Mouse (Mus musculus): ENCODE results near the gene Ap3b1. TPM values are rescaled to one million over a fixed set of nuclear protein-coding genes. Genes with fewer than 3 reads are reported as not detected.
"Not testable (repeated sequence)": the region's sequence is repeated elsewhere in the genome, so short reads cannot be mapped to it uniquely, and the experiment has no call there.

Gene Ap3b1
- 41.3 and 41.4 TPM in 2 replicates for polyA plus RNA-seq (2014; fragmentation: Nextera tagmentation; extraction: Ambion mirVana)

GRCm38 (mm10) chr13:94358401-94359265, at the start of gene Ap3b1:
TSS of gene Ap3b1 (plus strand) at chr13:94358960.
- under 1% methylated on average over 79 of the region's 79 CpGs for WGBS
- Histone ChIP-seq H3K4me3 (ENCODE audit: low read depth, low read length) (peak within 1 kb of the TSS; percentile 76), H3K9me3 (ENCODE audit: control insufficient read depth, low read length) (no peaks in the 10 kb centered on the region), H3K27me3 (replicated peaks; ENCODE audit: control insufficient read depth, insufficient read depth, low read length) (no peaks in the 10 kb centered on the region), H3K4me1 (replicated peaks; ENCODE audit: control insufficient read depth, insufficient read depth, low read length) (peaks cover 5% of the 10 kb centered on the region), H3K36me3 (ENCODE audit: control insufficient read depth, insufficient read depth, low read length) (no peaks in the 10 kb centered on the region), H3K4me2 (peak within 1 kb of the TSS; percentile 98), H3K9ac (ENCODE audit: low read depth, low read length) (peak within 1 kb of the TSS; percentile 86), H3K27ac (ENCODE audit: low read depth, low read length) (peak within 1 kb of the TSS; percentile 78)
- DNase-seq (ENCODE audit: low spot score), result peak; percentile 93
- ATAC-seq (replicated peaks; ENCODE audit: low FRiP score), result peak; percentile 94

GRCm38 (mm10) chr13:94312812-94313211, 45.9 kb upstream of the Ap3b1 start:
- H3K4me2 ChIP-seq; H3K4me3 ChIP-seq (ENCODE audit: low read depth, low read length); DNase-seq (ENCODE audit: low spot score); H3K36me3 ChIP-seq (ENCODE audit: control insufficient read depth, insufficient read depth, low read length); H3K27me3 ChIP-seq (replicated peaks; ENCODE audit: control insufficient read depth, insufficient read depth, low read length); H3K9ac ChIP-seq (ENCODE audit: low read depth, low read length); H3K4me1 ChIP-seq (replicated peaks; ENCODE audit: control insufficient read depth, insufficient read depth, low read length); ATAC-seq (replicated peaks; ENCODE audit: low FRiP score); H3K9me3 ChIP-seq (ENCODE audit: control insufficient read depth, low read length); H3K27ac ChIP-seq (ENCODE audit: low read depth, low read length): not testable (repeated sequence)
- 89% methylated on average over 8 of the region's 8 CpGs for WGBS

- H3K9me3 ChIP-seq (ENCODE audit: control insufficient read depth, low read length), result no peaks in the 10 kb centered on the region; the same call in 1 of the 2 replicates
- ATAC-seq (replicated peaks; ENCODE audit: low FRiP score) (no peak), DNase-seq (ENCODE audit: low spot score) (no peak)
- no peak overlapping the region for H3K27ac ChIP-seq (ENCODE audit: low read depth, low read length)
- H3K27me3 ChIP-seq (replicated peaks; ENCODE audit: control insufficient read depth, insufficient read depth, low read length), result no peaks in the 10 kb centered on the region
- 85% methylated on average over 10 of the region's 10 CpGs for WGBS
- no peaks in the 10 kb centered on the region for H3K4me1 ChIP-seq (replicated peaks; ENCODE audit: control insufficient read depth, insufficient read depth, low read length)
- no peaks in the 10 kb centered on the region for H3K36me3 ChIP-seq (ENCODE audit: control insufficient read depth, insufficient read depth, low read length)
- no peak overlapping the region for H3K4me3 ChIP-seq (ENCODE audit: low read depth, low read length)
- no peak overlapping the region for H3K9ac ChIP-seq (ENCODE audit: low read depth, low read length)
- H3K4me2 ChIP-seq, result no peak overlapping the region
Measured at GRCm38 (mm10) chr13:94316975-94317511, 41.7 kb upstream of the Ap3b1 start.

- Histone ChIP-seq H3K9me3 (ENCODE audit: control insufficient read depth, low read length) (no peaks in the 10 kb centered on the region), H3K36me3 (ENCODE audit: control insufficient read depth, insufficient read depth, low read length) (no peaks in the 10 kb centered on the region), H3K4me1 (replicated peaks; ENCODE audit: control insufficient read depth, insufficient read depth, low read length) (no peaks in the 10 kb centered on the region), H3K4me2 (no peak overlapping the region), H3K27ac (ENCODE audit: low read depth, low read length) (no peak overlapping the region), H3K9ac (ENCODE audit: low read depth, low read length) (no peak overlapping the region), H3K27me3 (replicated peaks; ENCODE audit: control insufficient read depth, insufficient read depth, low read length) (no peaks in the 10 kb centered on the region), H3K4me3 (ENCODE audit: low read depth, low read length) (no peak overlapping the region)
- no peak for ATAC-seq (replicated peaks; ENCODE audit: low FRiP score)
- no peak for DNase-seq (ENCODE audit: low spot score)
- 82% methylated on average over 1 of the region's 1 CpGs for WGBS
Measured at GRCm38 (mm10) chr13:94321094-94321792, 37.5 kb upstream of the Ap3b1 start.

GRCm38 (mm10) chr13:94322475-94322874, 36.3 kb upstream of the Ap3b1 start:
- Histone ChIP-seq H3K4me2 (no peak overlapping the region), H3K9me3 (ENCODE audit: control insufficient read depth, low read length) (no peaks in the 10 kb centered on the region), H3K36me3 (ENCODE audit: control insufficient read depth, insufficient read depth, low read length) (no peaks in the 10 kb centered on the region), H3K4me1 (replicated peaks; ENCODE audit: control insufficient read depth, insufficient read depth, low read length) (no peaks in the 10 kb centered on the region), H3K9ac (ENCODE audit: low read depth, low read length) (no peak overlapping the region), H3K27me3 (replicated peaks; ENCODE audit: control insufficient read depth, insufficient read depth, low read length) (no peaks in the 10 kb centered on the region), H3K27ac (ENCODE audit: low read depth, low read length) (no peak overlapping the region), H3K4me3 (ENCODE audit: low read depth, low read length) (no peak overlapping the region)
- ATAC-seq (replicated peaks; ENCODE audit: low FRiP score) (no peak), DNase-seq (ENCODE audit: low spot score) (no peak)
- WGBS, result 57% methylated on average over 4 of the region's 4 CpGs

- DNase-seq (ENCODE audit: low spot score), result no peak
Measured at GRCm38 (mm10) chr13:94328063-94328462, 30.7 kb upstream of the Ap3b1 start.

GRCm38 (mm10) chr13:94329005-94329404, 29.8 kb upstream of the Ap3b1 start:
- not testable (repeated sequence) for H3K9ac ChIP-seq (ENCODE audit: low read depth, low read length); DNase-seq (ENCODE audit: low spot score); H3K4me1 ChIP-seq (replicated peaks; ENCODE audit: control insufficient read depth, insufficient read depth, low read length); H3K9me3 ChIP-seq (ENCODE audit: control insufficient read depth, low read length); H3K36me3 ChIP-seq (ENCODE audit: control insufficient read depth, insufficient read depth, low read length); H3K27ac ChIP-seq (ENCODE audit: low read depth, low read length); ATAC-seq (replicated peaks; ENCODE audit: low FRiP score); H3K4me3 ChIP-seq (ENCODE audit: low read depth, low read length); H3K4me2 ChIP-seq; H3K27me3 ChIP-seq (replicated peaks; ENCODE audit: control insufficient read depth, insufficient read depth, low read length)
- 89% methylated on average over 6 of the region's 6 CpGs for WGBS

More at GRCm38 (mm10) chr13:94328063-94328462, 30.7 kb upstream of the Ap3b1 start:
- no peak overlapping the region for H3K27ac ChIP-seq (ENCODE audit: low read depth, low read length)
- H3K36me3 ChIP-seq (ENCODE audit: control insufficient read depth, insufficient read depth, low read length), result no peaks in the 10 kb centered on the region
- no peak overlapping the region for H3K9ac ChIP-seq (ENCODE audit: low read depth, low read length)
- H3K27me3 ChIP-seq (replicated peaks; ENCODE audit: control insufficient read depth, insufficient read depth, low read length), result no peaks in the 10 kb centered on the region
- H3K4me1 ChIP-seq (replicated peaks; ENCODE audit: control insufficient read depth, insufficient read depth, low read length), result 0 out of 2 replicates have a peak, but pooled peaks cover 2% of the 10 kb centered on the region
- H3K9me3 ChIP-seq (ENCODE audit: control insufficient read depth, low read length), result no peaks in the 10 kb centered on the region
- ATAC-seq (replicated peaks; ENCODE audit: low FRiP score), result 0 out of 2 replicates have a peak, but pooled peaks have one; percentile 23
- no peak overlapping the region for H3K4me3 ChIP-seq (ENCODE audit: low read depth, low read length)
- no peak overlapping the region for H3K4me2 ChIP-seq
- WGBS, result 39% methylated on average over 3 of the region's 3 CpGs

GRCm38 (mm10) chr13:94330392-94330979, 28.3 kb upstream of the Ap3b1 start:
- H3K27ac ChIP-seq (ENCODE audit: low read depth, low read length), result no peak overlapping the region
- H3K4me3 ChIP-seq (ENCODE audit: low read depth, low read length), result no peak overlapping the region
- no peak overlapping the region for H3K9ac ChIP-seq (ENCODE audit: low read depth, low read length)
- H3K27me3 ChIP-seq (replicated peaks; ENCODE audit: control insufficient read depth, insufficient read depth, low read length), result no peaks in the 10 kb centered on the region
- H3K9me3 ChIP-seq (ENCODE audit: control insufficient read depth, low read length), result no peaks in the 10 kb centered on the region
- no peak overlapping the region for H3K4me2 ChIP-seq
- ATAC-seq (replicated peaks; ENCODE audit: low FRiP score), result no peak
- 0 out of 2 replicates have a peak, but pooled peaks cover 2% of the 10 kb centered on the region for H3K4me1 ChIP-seq (replicated peaks; ENCODE audit: control insufficient read depth, insufficient read depth, low read length)
- no peaks in the 10 kb centered on the region for H3K36me3 ChIP-seq (ENCODE audit: control insufficient read depth, insufficient read depth, low read length)
- WGBS, result 77% methylated on average over 3 of the region's 3 CpGs
- no peak for DNase-seq (ENCODE audit: low spot score)
